Mouse (Mus musculus): ENCODE measurements around the gene Paqr6. TPM values are rescaled to one million over a fixed set of nuclear protein-coding genes. Genes with fewer than 3 reads are reported as not detected.
"Not testable (repeated sequence)": the region's sequence is repeated elsewhere in the genome, so short reads cannot be mapped to it uniquely, and the experiment has no call there.

The Paqr6 gene
- polyA plus RNA-seq, 1 experiment = 3.2 TPM

GRCm38 (mm10) chr3:88363700-88364099 lies 684 bp upstream of the Paqr6 start:
- DNase-seq (ENCODE audit: low read depth, low spot score) = no peak
- WGBS = 34% methylated on average over 4 of the region's 4 CpGs

GRCm38 (mm10) chr3:88365705-88366361 lies 1.4 kb downstream of the Paqr6 start:
- DNase-seq (ENCODE audit: low read depth, low spot score) = no peak
- 58% methylated on average over 33 of the region's 34 CpGs for WGBS

GRCm38 (mm10) chr3:88366830-88367428 lies 2.5 kb downstream of the Paqr6 start:
- whole genome bisulfite sequencing = 7% methylated on average over 22 of the region's 22 CpGs
- not testable (repeated sequence) for DNase-seq (ENCODE audit: low read depth, low spot score)

- WGBS = 71% methylated on average over 4 of the region's 7 CpGs
- not testable (repeated sequence) for DNase-seq (ENCODE audit: low read depth, low spot score)
Observed at GRCm38 (mm10) chr3:88367517-88367916, 3.1 kb downstream of the Paqr6 start.

GRCm38 (mm10) chr3:88368511-88368910 lies 4.1 kb downstream of the Paqr6 start:
- not testable (repeated sequence) for DNase-seq (ENCODE audit: low read depth, low spot score)
- WGBS = 89% methylated on average over 7 of the region's 7 CpGs

GRCm38 (mm10) chr3:88372643-88373042 lies 8.3 kb downstream of the Paqr6 start, which contains the start of gene Bglap3:
TSS of gene Bglap3 (minus strand) at chr3:88372743.
- 71% methylated on average over 9 of the region's 9 CpGs for WGBS
- not testable (repeated sequence) for DNase-seq (ENCODE audit: low read depth, low spot score)

GRCm38 (mm10) chr3:88375750-88376626 lies 11.6 kb downstream of the Paqr6 start:
- WGBS = 13% methylated on average over 19 of the region's 19 CpGs
- peak; percentile 21 for DNase-seq (ENCODE audit: low read depth, low spot score)

GRCm38 (mm10) chr3:88376644-88377043 lies 12.3 kb downstream of the Paqr6 start:
- DNase-seq (ENCODE audit: low read depth, low spot score) = not testable (repeated sequence)
- 40% methylated on average over 6 of the region's 7 CpGs for WGBS

GRCm38 (mm10) chr3:88378599-88378998 lies 14.2 kb downstream of the Paqr6 start, which contains the start of gene Bglap2:
TSS of gene Bglap2 (minus strand) at chr3:88378699.
- not testable (repeated sequence) for DNase-seq (ENCODE audit: low read depth, low spot score)
- 81% methylated on average over 5 of the region's 5 CpGs for WGBS

GRCm38 (mm10) chr3:88381389-88382315 lies 17.3 kb downstream of the Paqr6 start:
- not testable (repeated sequence) for DNase-seq (ENCODE audit: low read depth, low spot score)
- WGBS = 11% methylated on average over 22 of the region's 22 CpGs

GRCm38 (mm10) chr3:88382383-88382782 lies 18.0 kb downstream of the Paqr6 start:
- WGBS = 50% methylated on average over 2 of the region's 7 CpGs
- DNase-seq (ENCODE audit: low read depth, low spot score) = not testable (repeated sequence)

GRCm38 (mm10) chr3:88384364-88384763 lies 20.0 kb downstream of the Paqr6 start, which contains the start of gene Bglap:
TSS of gene Bglap (minus strand) at chr3:88384464.
- WGBS = 71% methylated on average over 5 of the region's 5 CpGs
- DNase-seq (ENCODE audit: low read depth, low spot score) = no peak

GRCm38 (mm10) chr3:88393776-88394375 lies 29.5 kb downstream of the Paqr6 start:
- WGBS = 82% methylated on average over 9 of the region's 9 CpGs

GRCm38 (mm10) chr3:88395288-88395687 lies 30.9 kb downstream of the Paqr6 start:
- DNase-seq (ENCODE audit: low read depth, low spot score) = no peak
- WGBS = 93% methylated on average over 6 of the region's 6 CpGs

More at GRCm38 (mm10) chr3:88393776-88394375, 29.5 kb downstream of the Paqr6 start:
- no peak for DNase-seq (ENCODE audit: low read depth, low spot score)

GRCm38 (mm10) chr3:88395742-88396141 lies 31.4 kb downstream of the Paqr6 start:
- 91% methylated on average over 8 of the region's 8 CpGs for WGBS
- no peak for DNase-seq (ENCODE audit: low read depth, low spot score)

GRCm38 (mm10) chr3:88398666-88399065 lies 34.3 kb downstream of the Paqr6 start:
- DNase-seq (ENCODE audit: low read depth, low spot score) = no peak
- WGBS = 94% methylated on average over 2 of the region's 2 CpGs

GRCm38 (mm10) chr3:88403522-88404230 lies 39.3 kb downstream of the Paqr6 start:
- WGBS = 92% methylated on average over 10 of the region's 10 CpGs

GRCm38 (mm10) chr3:88407090-88407489 lies 42.7 kb downstream of the Paqr6 start:
- WGBS = 1% methylated on average over 2 of the region's 2 CpGs
- DNase-seq (ENCODE audit: low read depth, low spot score) = peak; percentile 76

More at GRCm38 (mm10) chr3:88403522-88404230, 39.3 kb downstream of the Paqr6 start:
- no peak for DNase-seq (ENCODE audit: low read depth, low spot score)

All from large intestine, adult 2 months (tissue).